Mouse (Mus musculus): ENCODE measurements around the gene Cacna2d1.

Cacna2d1 gene

GRCm38 (mm10) chr5:15982573-15982972 is 48.1 kb downstream of the Cacna2d1 start:
- in situ Hi-C loops (cut with MboI, MseI), result no loop called here

GRCm38 (mm10) chr5:15983354-15983753 is 48.9 kb downstream of the Cacna2d1 start:
- in situ Hi-C loops (cut with MboI, MseI), result no loop called here

- in situ Hi-C loops (cut with MboI, MseI), result no loop called here
Observed at GRCm38 (mm10) chr5:15985228-15985858, 50.9 kb downstream of the Cacna2d1 start.

- in situ Hi-C loops (cut with MboI, MseI), result no loop called here
Observed at GRCm38 (mm10) chr5:15985901-15986300, 51.4 kb downstream of the Cacna2d1 start.

- in situ Hi-C loops (cut with MboI, MseI), result no loop called here
Observed at GRCm38 (mm10) chr5:15991428-15992139, 57.1 kb downstream of the Cacna2d1 start.

- in situ Hi-C loops (cut with MboI, MseI), result no loop called here
Observed at GRCm38 (mm10) chr5:15993252-15993944, 58.9 kb downstream of the Cacna2d1 start.

- in situ Hi-C loops (cut with MboI, MseI), result no loop called here
Observed at GRCm38 (mm10) chr5:15997190-15997589, 62.7 kb downstream of the Cacna2d1 start.

- in situ Hi-C loops (cut with MboI, MseI), result no loop called here
Observed at GRCm38 (mm10) chr5:15997769-15998168, 63.3 kb downstream of the Cacna2d1 start.

- in situ Hi-C loops (cut with MboI, MseI), result no loop called here
Observed at GRCm38 (mm10) chr5:16000917-16001316, 66.4 kb downstream of the Cacna2d1 start.

- in situ Hi-C loops (cut with MboI, MseI), result no loop called here
Observed at GRCm38 (mm10) chr5:16002431-16003063, 68.1 kb downstream of the Cacna2d1 start.

- in situ Hi-C loops (cut with MboI, MseI), result no loop called here
Observed at GRCm38 (mm10) chr5:16004305-16004704, 69.8 kb downstream of the Cacna2d1 start.

GRCm38 (mm10) chr5:16006964-16007363 is 72.5 kb downstream of the Cacna2d1 start:
- in situ Hi-C loops (cut with MboI, MseI), result no loop called here

- in situ Hi-C loops (cut with MboI, MseI), result no loop called here
Observed at GRCm38 (mm10) chr5:16013649-16014048, 79.2 kb downstream of the Cacna2d1 start.

- in situ Hi-C loops (cut with MboI, MseI), result no loop called here
Observed at GRCm38 (mm10) chr5:16014392-16014791, 79.9 kb downstream of the Cacna2d1 start.

- in situ Hi-C loops (cut with MboI, MseI), result no loop called here
Observed at GRCm38 (mm10) chr5:16024626-16025417, 90.3 kb downstream of the Cacna2d1 start.

- in situ Hi-C loops (cut with MboI, MseI), result no loop called here
Observed at GRCm38 (mm10) chr5:16028881-16029280, 94.4 kb downstream of the Cacna2d1 start.

GRCm38 (mm10) chr5:16029481-16029880 is 95.0 kb downstream of the Cacna2d1 start:
- in situ Hi-C loops (cut with MboI, MseI), result no loop called here

- in situ Hi-C loops (cut with MboI, MseI), result no loop called here
Observed at GRCm38 (mm10) chr5:16033569-16033968, 99.1 kb downstream of the Cacna2d1 start.

- in situ Hi-C loops (cut with MboI, MseI), result no loop called here
Observed at GRCm38 (mm10) chr5:16035259-16035658, 100.8 kb downstream of the Cacna2d1 start.

- in situ Hi-C loops (cut with MboI, MseI), result no loop called here
Observed at GRCm38 (mm10) chr5:16045147-16045878, 110.8 kb downstream of the Cacna2d1 start.

Measured in T-helper 2 cell (primary cell).